Mouse (Mus musculus): Measurements from ENCODE around the gene Plek. TPM values are rescaled to one million over a fixed set of nuclear protein-coding genes. Genes with fewer than 3 reads are reported as not detected.
"Not testable (repeated sequence)": the region's sequence is repeated elsewhere in the genome, so short reads cannot be mapped to it uniquely, and the experiment has no call there.

Gene Plek
- polyA plus RNA-seq, 2 experiments, result 2.2 to 3.9 TPM

- DNase-seq (ENCODE audit: low spot score), result no peak
- Histone ChIP-seq H3K4me1 (ENCODE audit: control insufficient read depth, insufficient read depth, low read length) (peaks cover 16% of the 10 kb centered on the region), H3K9ac (ENCODE audit: low read depth, low read length, severe bottlenecking) (no peak overlapping the region), H3K36me3 (ENCODE audit: control insufficient read depth, insufficient read depth, low read length) (no peaks in the 10 kb centered on the region), H3K9me3 (ENCODE audit: control insufficient read depth, low read length) (no peaks in the 10 kb centered on the region), H3K4me3 (replicated peaks; ENCODE audit: low read length) (no peak overlapping the region), H3K4me2 (replicated peaks; ENCODE audit: low read depth, low read length, severe bottlenecking) (no peak overlapping the region), H3K27me3 (ENCODE audit: control insufficient read depth, insufficient read depth, low read length) (no peaks in the 10 kb centered on the region), H3K27ac (replicated peaks; ENCODE audit: low read depth, low read length) (no peak overlapping the region)
- 54% methylated on average over 3 of the region's 3 CpGs for WGBS
- TF ChIP-seq POLR2A (IDR thresholded peaks at IDR 0.05; ENCODE audit: borderline replicate concordance, extremely low read depth, insufficient read depth, insufficient read length), result no peak
- ATAC-seq (ENCODE audit: low FRiP score, low read depth), result no peak
These were observed 29.9 kb upstream of the Plek start for GRCm38 (mm10) chr11:17082086-17082485.

- Histone ChIP-seq H3K4me3 (replicated peaks; ENCODE audit: low read length) (no peak overlapping the region), H3K4me1 (ENCODE audit: control insufficient read depth, insufficient read depth, low read length) (no peaks in the 10 kb centered on the region), H3K27ac (replicated peaks; ENCODE audit: low read depth, low read length) (no peak overlapping the region), H3K4me2 (replicated peaks; ENCODE audit: low read depth, low read length, severe bottlenecking) (no peak overlapping the region), H3K36me3 (ENCODE audit: control insufficient read depth, insufficient read depth, low read length) (no peaks in the 10 kb centered on the region), H3K9me3 (ENCODE audit: control insufficient read depth, low read length) (no peaks in the 10 kb centered on the region), H3K27me3 (ENCODE audit: control insufficient read depth, insufficient read depth, low read length) (no peaks in the 10 kb centered on the region), H3K9ac (ENCODE audit: low read depth, low read length, severe bottlenecking) (no peak overlapping the region)
- DNase-seq (ENCODE audit: low spot score) (no peak), ATAC-seq (ENCODE audit: low FRiP score, low read depth) (no peak)
- no peak for TF ChIP-seq POLR2A (IDR thresholded peaks at IDR 0.05; ENCODE audit: borderline replicate concordance, extremely low read depth, insufficient read depth, insufficient read length)
- 85% methylated on average over 2 of the region's 2 CpGs for WGBS
These were observed 23.5 kb upstream of the Plek start for GRCm38 (mm10) chr11:17075656-17076055.

GRCm38 (mm10) chr11:17069360-17069759 lies 17.2 kb upstream of the Plek start:
- not testable (repeated sequence) for H3K9ac ChIP-seq (ENCODE audit: low read depth, low read length, severe bottlenecking); H3K4me2 ChIP-seq (replicated peaks; ENCODE audit: low read depth, low read length, severe bottlenecking); H3K4me1 ChIP-seq (ENCODE audit: control insufficient read depth, insufficient read depth, low read length); H3K27ac ChIP-seq (replicated peaks; ENCODE audit: low read depth, low read length); ATAC-seq (ENCODE audit: low FRiP score, low read depth); H3K27me3 ChIP-seq (ENCODE audit: control insufficient read depth, insufficient read depth, low read length); H3K4me3 ChIP-seq (replicated peaks; ENCODE audit: low read length); H3K9me3 ChIP-seq (ENCODE audit: control insufficient read depth, low read length); H3K36me3 ChIP-seq (ENCODE audit: control insufficient read depth, insufficient read depth, low read length); DNase-seq (ENCODE audit: low spot score)
- 91% methylated on average over 2 of the region's 2 CpGs for WGBS

GRCm38 (mm10) chr11:17052476-17053049 lies 382 bp upstream of the Plek start:
- no peaks in the 10 kb centered on the region for H3K9me3 ChIP-seq (ENCODE audit: control insufficient read depth, low read length)
- peaks cover 8% of the 10 kb centered on the region; the same call in 1 of the 2 replicates for H3K4me1 ChIP-seq (ENCODE audit: control insufficient read depth, insufficient read depth, low read length)
- H3K4me2 ChIP-seq (replicated peaks; ENCODE audit: low read depth, low read length, severe bottlenecking), result peak overlapping the region; percentile 76
- peak overlapping the region; percentile 64 for H3K9ac ChIP-seq (ENCODE audit: low read depth, low read length, severe bottlenecking)
- no peaks in the 10 kb centered on the region for H3K36me3 ChIP-seq (ENCODE audit: control insufficient read depth, insufficient read depth, low read length)
- no peak for DNase-seq (ENCODE audit: low spot score)
- ATAC-seq (ENCODE audit: low FRiP score, low read depth), result no peak
- WGBS, result 20% methylated on average over 6 of the region's 6 CpGs
- no peaks in the 10 kb centered on the region for H3K27me3 ChIP-seq (ENCODE audit: control insufficient read depth, insufficient read depth, low read length)
- H3K27ac ChIP-seq (replicated peaks; ENCODE audit: low read depth, low read length), result no peak overlapping the region
- peak overlapping the region; percentile 45 for H3K4me3 ChIP-seq (replicated peaks; ENCODE audit: low read length)
- no peak for TF ChIP-seq POLR2A (IDR thresholded peaks at IDR 0.05; ENCODE audit: borderline replicate concordance, extremely low read depth, insufficient read depth, insufficient read length)

GRCm38 (mm10) chr11:17045806-17046205 lies 6.4 kb downstream of the Plek start:
- no peaks in the 10 kb centered on the region for H3K4me1 ChIP-seq (ENCODE audit: control insufficient read depth, insufficient read depth, low read length)
- TF ChIP-seq POLR2A (IDR thresholded peaks at IDR 0.05; ENCODE audit: borderline replicate concordance, extremely low read depth, insufficient read depth, insufficient read length), result no peak
- no peaks in the 10 kb centered on the region for H3K27me3 ChIP-seq (ENCODE audit: control insufficient read depth, insufficient read depth, low read length)
- no peaks in the 10 kb centered on the region for H3K36me3 ChIP-seq (ENCODE audit: control insufficient read depth, insufficient read depth, low read length)
- ATAC-seq (ENCODE audit: low FRiP score, low read depth), result no peak
- H3K27ac ChIP-seq (replicated peaks; ENCODE audit: low read depth, low read length), result no peak overlapping the region
- WGBS, result 81% methylated on average over 2 of the region's 2 CpGs
- no peak overlapping the region for H3K9ac ChIP-seq (ENCODE audit: low read depth, low read length, severe bottlenecking)
- no peak for DNase-seq (ENCODE audit: low spot score)
- no peaks in the 10 kb centered on the region for H3K9me3 ChIP-seq (ENCODE audit: control insufficient read depth, low read length)
- H3K4me2 ChIP-seq (replicated peaks; ENCODE audit: low read depth, low read length, severe bottlenecking), result no peak overlapping the region
- H3K4me3 ChIP-seq (replicated peaks; ENCODE audit: low read length), result no peak overlapping the region

- H3K36me3 ChIP-seq (ENCODE audit: control insufficient read depth, insufficient read depth, low read length), result no peaks in the 10 kb centered on the region
- no peaks in the 10 kb centered on the region for H3K9me3 ChIP-seq (ENCODE audit: control insufficient read depth, low read length)
- DNase-seq (ENCODE audit: low spot score) (no peak), ATAC-seq (ENCODE audit: low FRiP score, low read depth) (no peak)
- WGBS, result 82% methylated on average over 3 of the region's 3 CpGs
- H3K9ac ChIP-seq (ENCODE audit: low read depth, low read length, severe bottlenecking), result no peak overlapping the region
- no peaks in the 10 kb centered on the region for H3K4me1 ChIP-seq (ENCODE audit: control insufficient read depth, insufficient read depth, low read length)
- no peak overlapping the region for H3K27ac ChIP-seq (replicated peaks; ENCODE audit: low read depth, low read length)
- TF ChIP-seq POLR2A (IDR thresholded peaks at IDR 0.05; ENCODE audit: borderline replicate concordance, extremely low read depth, insufficient read depth, insufficient read length), result no peak
- no peak overlapping the region for H3K4me2 ChIP-seq (replicated peaks; ENCODE audit: low read depth, low read length, severe bottlenecking)
- H3K4me3 ChIP-seq (replicated peaks; ENCODE audit: low read length), result no peak overlapping the region
- no peaks in the 10 kb centered on the region for H3K27me3 ChIP-seq (ENCODE audit: control insufficient read depth, insufficient read depth, low read length)
These were observed 28.2 kb downstream of the Plek start for GRCm38 (mm10) chr11:17023984-17024383.
